Mouse (Mus musculus) ES-E14 (cell line): ENCODE measurements around the gene Gm10277. TPM values are rescaled to one million over a fixed set of nuclear protein-coding genes. Genes with fewer than 3 reads are reported as not detected.

ENCODE experiments used
- DNase-seq: peaks from one replicate; pipeline ENCODE4 v3.0.0-alpha.2; 2013; ENCODE audit warnings: low read depth, low spot score
- H3K27ac ChIP-seq: 2 replicates; pipeline ENCODE4 v1.5.1; 2012; ENCODE audit warnings: low read depth, mild to moderate bottlenecking, low read length, moderate library complexity, mixed read lengths; ENCODE audit not compliant: poor library complexity, insufficient read depth, severe bottlenecking
- H3K36me3 ChIP-seq: 2 replicates; pipeline ENCODE4 v1.6.1; 2012; ENCODE audit warnings: mild to moderate bottlenecking, low read length, moderate library complexity, mixed read lengths; ENCODE audit not compliant: control insufficient read depth, poor library complexity, insufficient read depth, severe bottlenecking
- H3K4me1 ChIP-seq, 2 experiments: fragments of 150-350 bp in 1 of 2; sonication (generic) in 1 of 2; 2 replicates each; pipeline ENCODE4 v1.6.1; 2012; ENCODE audit warnings: low read length in 2 of 2, mild to moderate bottlenecking in 1 of 2, mixed read lengths in 1 of 2; ENCODE audit not compliant: control insufficient read depth in 2 of 2, insufficient read depth in 2 of 2, poor library complexity in 1 of 2
- H3K4me3 ChIP-seq, 2 experiments: fragments of 150-350 bp in 1 of 2; sonication (generic) in 1 of 2; 2 replicates each; pipeline ENCODE4 v1.5.1; 2012; ENCODE audit warnings: low read length in 2 of 2, low read depth in 1 of 2, mild to moderate bottlenecking in 1 of 2, mixed read lengths in 1 of 2; ENCODE audit not compliant: insufficient read depth in 1 of 2, poor library complexity in 1 of 2, severe bottlenecking in 1 of 2
- H3K9ac ChIP-seq: 2 replicates; pipeline ENCODE4 v1.6.1; 2012; ENCODE audit warnings: low read depth, mild to moderate bottlenecking, low read length, mixed read lengths; ENCODE audit not compliant: poor library complexity, insufficient read depth, severe bottlenecking
- H3K9me3 ChIP-seq: fragments of 150-350 bp; sonication (generic); 2 replicates; pipeline ENCODE4 v1.6.1; 2012; ENCODE audit warnings: low read depth, mild to moderate bottlenecking, low read length; ENCODE audit not compliant: control insufficient read depth, insufficient read depth
- CHD2 ChIP-seq: IDR thresholded peaks from 2 replicates; pipeline ENCODE4 v1.6.1; 2014; ENCODE audit warnings: mild to moderate bottlenecking, low read depth, low read length, inconsistent platforms
- HCFC1 ChIP-seq: IDR thresholded peaks from 2 replicates; pipeline ENCODE4 v1.6.1; 2012; ENCODE audit warnings: low read length, inconsistent platforms, borderline replicate concordance; ENCODE audit not compliant: insufficient read depth
- MAFK ChIP-seq: IDR thresholded peaks from 2 replicates; pipeline ENCODE4 v1.6.1; 2014; ENCODE audit warnings: mild to moderate bottlenecking, low read depth, low read length, inconsistent platforms; ENCODE audit not compliant: insufficient read depth
- ZC3H11A ChIP-seq: IDR thresholded peaks from 2 replicates; pipeline ENCODE4 v1.6.1; 2012; ENCODE audit warnings: low read depth, mild to moderate bottlenecking, inconsistent platforms, low read length, borderline replicate concordance
- ZNF384 ChIP-seq: IDR thresholded peaks from 2 replicates; pipeline ENCODE4 v1.6.1; 2012; ENCODE audit warnings: low read depth, low read length, inconsistent platforms
- in situ Hi-C, 2 experiments: fragments of 600-800 bp; cut with MboI; formaldehyde crosslinking; loops; one replicate each; pipeline ENCODE4 v1.15.1; 2025; ENCODE audit warnings: low sequenced_read_pairs in 2 of 2, inconsistent platforms in 1 of 2; ENCODE audit not compliant: unreplicated experiment in 2 of 2
- total RNA-seq: library from RNA; depleted of rRNA; stranded (reverse); fragments of 300-350 nt; gene quantifications from 2 replicates; pipeline ENCODE4 v1.2.3, GENCODE M21; 2012; rRNA removed

The Gm10277 gene
- total RNA-seq: 0.18 and 0.32 TPM in 2 replicates

GRCm38 (mm10) chr11:77787707-77788106 is at the start of gene Gm10277:
Gene Gm10277, minus strand, starts transcription at chr11:77787747.
- H3K4me3 ChIP-seq: no peak within 1 kb of the TSS
- H3K9me3 ChIP-seq: no peaks in the 10 kb centered on the region
- H3K4me1 ChIP-seq: peaks cover 25 to 61% of the 10 kb centered on the region in 2 experiments
- no peaks in the 10 kb centered on the region for H3K36me3 ChIP-seq
- DNase-seq: no peak
- TF ChIP-seq CHD2 (no peak), MAFK (no peak)
- in situ Hi-C loops: no loop called here
- peak within 1 kb of the TSS; percentile 6; the same call in 1 of the 2 replicates for H3K27ac ChIP-seq
- H3K9ac ChIP-seq: no peak within 1 kb of the TSS

GRCm38 (mm10) chr11:77836751-77837150 is 49.2 kb upstream of the Gm10277 start:
- peaks cover 1% of the 10 kb centered on the region; the same call in 1 of the 2 replicates for H3K36me3 ChIP-seq

GRCm38 (mm10) chr11:77836290-77836689 is 48.7 kb upstream of the Gm10277 start:
- no peaks in the 10 kb centered on the region for H3K9me3 ChIP-seq
- no peak overlapping the region for H3K27ac ChIP-seq
- no peak overlapping the region for H3K9ac ChIP-seq
- no peaks in the 10 kb centered on the region; the same call in 1 of the 2 replicates for H3K36me3 ChIP-seq
- no peak for TF ChIP-seq ZNF384
- no peak for TF ChIP-seq MAFK
- TF ChIP-seq CHD2: no peak
- TF ChIP-seq HCFC1: no peak
- no peak for TF ChIP-seq ZC3H11A
- in situ Hi-C loops: no loop called here
- DNase-seq: no peak
- H3K4me3 ChIP-seq: no peak overlapping the region
- H3K4me1 ChIP-seq: peaks cover 0 to 10% of the 10 kb centered on the region in 2 experiments; a peak in 1 of 4 replicates

More at GRCm38 (mm10) chr11:77836751-77837150, 49.2 kb upstream of the Gm10277 start:
- TF ChIP-seq ZNF384 (no peak), CHD2 (no peak), HCFC1 (no peak), ZC3H11A (no peak), MAFK (no peak)
- in situ Hi-C loops: no loop called here
- Histone ChIP-seq H3K4me1 (peaks cover 0 to 10% of the 10 kb centered on the region in 2 experiments; a peak in 1 of 4 replicates), H3K27ac (no peak overlapping the region), H3K4me3 (no peak overlapping the region), H3K9ac (no peak overlapping the region), H3K9me3 (no peaks in the 10 kb centered on the region)
- DNase-seq: no peak

- no peak for DNase-seq
- H3K27ac ChIP-seq: no peak overlapping the region
- H3K4me3 ChIP-seq: no peak overlapping the region
- peaks cover 0 to 11% of the 10 kb centered on the region in 2 experiments; a peak in 1 of 4 replicates for H3K4me1 ChIP-seq
- H3K9me3 ChIP-seq: no peaks in the 10 kb centered on the region
- in situ Hi-C loops: no loop called here
- peaks cover 4% of the 10 kb centered on the region; the same call in 1 of the 2 replicates for H3K36me3 ChIP-seq
- TF ChIP-seq CHD2 (no peak), ZC3H11A (peak; percentile 25; the same call in 1 of the 2 replicates)
- H3K9ac ChIP-seq: no peak overlapping the region
These were observed 47.6 kb upstream of the Gm10277 start for GRCm38 (mm10) chr11:77835109-77835508.

- DNase-seq: no peak
- Histone ChIP-seq H3K27ac (no peak overlapping the region), H3K36me3 (peaks cover 20% of the 10 kb centered on the region), H3K4me1 (peaks cover 0 to 12% of the 10 kb centered on the region in 2 experiments; a peak in 1 of 4 replicates), H3K4me3 (no peak overlapping the region), H3K9me3 (no peaks in the 10 kb centered on the region), H3K9ac (no peak overlapping the region)
- TF ChIP-seq ZC3H11A (no peak), ZNF384 (no peak)
- in situ Hi-C loops: no loop called here
These were observed 45.0 kb upstream of the Gm10277 start for GRCm38 (mm10) chr11:77832541-77832940.
